Mouse (Mus musculus): ENCODE data around the gene Akap7.

DNA sequence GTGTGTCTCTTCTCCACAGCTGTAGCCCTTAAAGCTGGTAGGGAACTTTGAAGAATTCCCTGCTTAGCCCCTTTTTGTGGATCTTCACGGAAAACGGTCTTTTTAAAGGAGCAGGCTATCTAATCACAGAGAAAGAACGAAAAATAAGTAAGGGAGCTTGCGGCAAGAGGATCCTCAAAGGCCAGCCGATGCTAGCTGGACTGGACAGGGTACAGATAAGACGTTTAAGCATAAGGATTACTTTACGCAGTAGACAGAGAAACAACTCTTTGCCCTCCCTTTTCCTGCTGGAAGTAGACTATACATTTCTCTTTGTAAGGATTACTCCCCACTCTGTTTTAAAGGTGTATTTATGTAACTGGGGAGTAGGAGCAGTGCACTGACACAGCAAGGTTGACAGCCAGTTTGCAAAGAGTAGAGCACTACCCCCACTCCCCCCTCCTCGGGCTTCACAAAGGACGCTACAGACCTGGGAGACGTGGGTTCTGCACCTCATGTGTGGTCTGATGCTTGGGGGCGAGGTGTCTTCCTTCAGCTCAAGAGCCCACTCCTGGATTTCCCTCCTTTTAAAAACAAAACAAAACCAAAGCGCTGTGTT lies 9.9 kb downstream of the Akap7 start:
- no peak for TF ChIP-seq EP300 (IDR thresholded peaks at IDR 0.05; ENCODE audit: low read depth in 1 of 2, low read length in 2 of 2)
- no peak for TF ChIP-seq CTCF (IDR thresholded peaks at IDR 0.05 in 2 of 3, conservative IDR thresholded peaks at IDR 0.05 in 1 of 3; ENCODE audit: control insufficient read depth in 1 of 3, insufficient read depth in 1 of 3, low read depth in 2 of 3, low read length in 3 of 3, poor library complexity in 1 of 3, severe bottlenecking in 1 of 3)
- no peak for TF ChIP-seq RAD21 (IDR thresholded peaks at IDR 0.05; ENCODE audit: low read depth, low read length)
- TF ChIP-seq JUND (IDR thresholded peaks at IDR 0.05; ENCODE audit: low read depth, low read length), result no peak
- TF ChIP-seq POLR2AphosphoS5 (IDR thresholded peaks at IDR 0.05; ENCODE audit: borderline replicate concordance, low read depth, low read length), result no peak
- TF ChIP-seq UBTF (IDR thresholded peaks at IDR 0.05; ENCODE audit: borderline replicate concordance, insufficient read depth, low read depth, low read length), result no peak
- no peak for TF ChIP-seq ZC3H11A (IDR thresholded peaks at IDR 0.05; ENCODE audit: low read depth, low read length)
- no peak for TF ChIP-seq TCF12 (IDR thresholded peaks at IDR 0.05; ENCODE audit: low read depth, low read length)
- TF ChIP-seq GATA1 (IDR thresholded peaks at IDR 0.05; ENCODE audit: low read depth, low read length), result no peak; the same call in 1 of the 2 replicates
- no peak for TF ChIP-seq ZKSCAN1 (IDR thresholded peaks at IDR 0.05; ENCODE audit: low read depth, low read length)
- no peak for TF ChIP-seq TAL1 (IDR thresholded peaks at IDR 0.05; ENCODE audit: low read length)
- no peak for TF ChIP-seq CHD2 (IDR thresholded peaks at IDR 0.05; ENCODE audit: low read length)
- no peak for TF ChIP-seq MEF2A (IDR thresholded peaks at IDR 0.05; ENCODE audit: extremely low read depth, insufficient replicate concordance, low read depth, low read length, poor library complexity, severe bottlenecking)
